Mouse (Mus musculus): ENCODE measurements around the gene Egf.

The Egf gene

DNA sequence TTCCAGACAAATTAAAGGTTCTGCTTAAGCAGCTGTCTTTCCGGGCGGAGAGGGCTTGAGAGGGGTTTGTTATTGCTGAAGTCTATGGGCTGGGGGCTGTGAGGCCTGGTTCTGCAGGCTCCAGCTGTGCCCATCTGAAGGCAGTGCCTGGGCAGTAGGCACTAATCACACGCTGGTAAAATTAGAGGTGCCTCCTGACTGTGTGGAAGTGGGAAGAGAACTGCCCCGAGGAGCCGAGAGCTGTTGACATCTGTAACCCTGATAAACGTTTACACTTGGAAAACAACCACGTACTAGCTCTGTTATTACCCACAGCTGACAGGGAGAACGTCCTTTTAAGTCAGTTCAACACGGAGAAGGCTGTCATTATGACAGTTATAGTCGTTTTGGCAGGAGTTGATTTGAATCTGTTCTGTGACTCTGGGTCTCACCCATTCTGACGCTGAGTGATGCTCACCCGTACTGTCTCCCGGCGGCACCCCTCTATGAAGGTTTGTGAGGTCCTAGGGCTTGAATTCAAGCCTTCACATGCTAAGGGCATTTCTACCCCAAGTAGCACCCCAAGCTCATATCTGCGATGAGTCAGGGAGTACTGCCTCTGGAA, 40.5 kb downstream of the Egf start:
- DNase-seq (ENCODE audit: low spot score): no peak

DNA sequence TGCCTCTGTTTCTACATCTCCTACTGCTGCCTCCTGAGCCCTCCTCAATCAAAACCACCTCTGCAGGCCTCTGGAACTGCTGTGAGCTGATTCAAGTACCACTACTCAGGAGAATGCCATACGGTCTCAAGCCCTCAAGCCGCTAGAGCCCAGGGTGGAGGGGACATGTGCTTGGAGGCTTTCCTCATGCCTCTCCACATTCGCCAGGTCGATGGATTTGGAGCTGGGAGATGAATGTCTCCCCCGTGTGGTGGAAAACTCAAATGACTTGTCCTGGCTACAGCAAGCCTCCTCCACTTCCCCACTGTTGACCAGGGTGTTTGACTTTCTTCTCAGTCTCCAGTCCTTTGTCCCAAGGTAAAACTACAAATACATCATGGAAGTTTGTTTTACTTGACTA, 47.0 kb downstream of the Egf start:
- peak; percentile 77 for DNase-seq (ENCODE audit: low spot score)

DNA sequence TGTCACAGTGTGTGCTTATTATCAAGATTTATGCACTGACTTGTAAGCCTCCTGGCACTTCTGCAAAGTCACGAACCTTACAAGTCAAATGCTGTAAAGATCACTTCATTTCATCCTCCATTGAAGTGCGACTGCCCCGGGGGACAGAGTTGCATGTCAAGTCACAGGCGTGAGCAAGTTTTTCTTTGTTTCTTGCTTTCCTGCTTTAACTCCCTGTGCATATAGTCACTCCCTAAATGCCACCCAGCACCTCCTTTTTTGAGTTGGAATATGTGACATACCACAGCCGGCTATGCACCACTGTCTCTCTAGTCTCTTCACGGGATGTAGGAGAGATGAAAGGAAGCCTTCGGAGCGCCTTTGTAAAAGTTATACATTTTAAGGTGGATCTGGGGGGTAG, 56.2 kb downstream of the Egf start:
- no peak for DNase-seq (ENCODE audit: low spot score)

DNA sequence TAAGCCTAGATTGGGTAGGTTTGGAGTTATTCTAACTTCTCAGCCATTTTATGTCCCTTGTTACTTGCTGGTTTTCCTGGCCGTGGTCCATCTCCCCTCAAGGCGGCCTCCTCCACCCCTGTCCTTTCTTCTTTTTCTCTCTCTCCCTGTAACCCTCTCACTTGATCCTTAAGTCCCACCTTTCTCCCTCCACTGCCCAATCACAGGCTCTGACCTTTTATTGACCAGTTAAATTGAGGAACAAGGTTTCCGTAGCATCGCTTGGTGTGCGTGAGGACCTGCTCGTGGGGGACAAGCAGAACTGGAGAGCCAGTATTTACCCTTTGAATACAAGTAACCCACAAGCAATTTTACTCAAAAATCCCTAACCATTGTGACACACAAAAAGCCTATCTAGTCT, 56.8 kb downstream of the Egf start:
- DNase-seq (ENCODE audit: low spot score): no peak

DNA sequence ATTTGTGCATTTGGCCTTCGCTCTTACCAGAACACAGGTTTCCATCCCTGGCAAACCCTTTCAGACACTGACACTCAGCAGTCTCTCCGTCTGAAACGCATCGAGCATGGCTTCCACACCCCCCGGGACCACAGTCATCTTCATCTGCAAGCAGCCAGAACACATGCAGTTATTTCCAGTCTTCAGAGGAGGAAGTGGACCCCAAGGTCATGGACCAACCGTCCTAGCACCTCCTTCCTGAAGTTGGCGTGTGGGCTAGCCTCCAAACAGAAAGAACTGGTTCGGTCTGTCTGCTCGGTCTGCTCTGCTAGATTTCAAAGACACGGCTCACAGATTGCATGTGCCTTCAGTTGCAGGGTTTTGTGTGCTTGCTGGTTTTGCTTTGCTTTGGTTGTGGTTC, 57.4 kb downstream of the Egf start:
- DNase-seq (ENCODE audit: low spot score): no peak

DNA sequence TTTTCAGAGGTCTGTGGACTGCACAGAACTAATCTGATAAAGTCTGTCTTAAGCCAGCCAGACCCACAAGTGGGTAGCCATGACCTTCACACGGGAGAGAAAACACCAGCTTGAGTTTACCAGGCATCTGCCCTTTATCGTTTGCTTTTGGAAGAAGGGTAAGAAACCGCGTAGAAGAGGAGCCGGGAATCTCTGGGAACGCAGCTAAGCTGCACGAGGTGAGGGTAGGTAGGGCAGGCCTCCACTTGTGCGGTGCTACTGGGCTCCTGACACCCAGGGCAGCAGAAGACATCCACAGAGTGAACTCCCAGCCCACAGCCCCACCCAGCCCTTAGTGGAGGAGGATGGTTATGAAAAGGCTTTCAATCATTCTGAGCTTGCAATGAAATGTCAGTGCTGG, 59.2 kb downstream of the Egf start:
- DNase-seq (ENCODE audit: low spot score): no peak

DNA sequence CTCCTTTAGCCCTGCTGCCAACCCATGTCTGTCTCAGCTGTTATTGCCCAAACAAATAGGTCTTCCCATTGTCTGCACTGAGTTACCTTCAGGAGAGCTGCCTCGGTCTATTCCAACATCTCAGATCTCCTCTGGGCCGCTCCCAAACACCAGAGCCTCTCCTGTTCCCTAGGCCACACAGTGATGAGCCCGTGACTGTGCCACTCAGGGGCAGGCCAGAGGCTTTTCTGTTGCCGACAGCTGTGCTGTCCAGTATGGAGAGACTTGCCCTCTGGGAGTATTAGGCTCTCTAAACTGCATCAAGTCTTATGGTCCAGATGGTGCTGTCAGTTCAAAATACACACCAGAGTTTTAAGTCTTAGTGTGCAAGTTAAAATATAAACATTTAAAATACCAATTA, 61.5 kb downstream of the Egf start:
- DNase-seq (ENCODE audit: low spot score): peak; percentile 16

DNA sequence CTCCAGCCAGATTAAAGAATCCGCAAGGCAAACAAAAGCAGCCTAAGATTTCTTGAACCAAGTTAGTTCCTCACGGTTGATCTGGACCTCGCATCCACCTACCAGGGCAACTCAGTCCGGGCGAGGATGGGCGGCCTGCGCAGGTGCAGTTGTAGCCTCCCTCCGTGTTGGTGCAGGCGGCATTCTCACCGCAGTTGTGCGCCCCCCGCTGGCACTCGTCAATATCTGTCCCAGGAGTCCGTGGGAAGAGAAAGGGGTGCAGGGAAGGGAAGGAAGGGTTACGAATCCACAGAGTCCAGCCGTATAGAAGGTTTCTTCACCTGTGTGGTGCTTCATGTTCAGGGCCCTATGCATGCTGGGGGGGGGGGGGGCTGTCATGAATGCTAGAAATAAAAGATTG, 62.3 kb downstream of the Egf start:
- DNase-seq (ENCODE audit: low spot score): no peak

DNA sequence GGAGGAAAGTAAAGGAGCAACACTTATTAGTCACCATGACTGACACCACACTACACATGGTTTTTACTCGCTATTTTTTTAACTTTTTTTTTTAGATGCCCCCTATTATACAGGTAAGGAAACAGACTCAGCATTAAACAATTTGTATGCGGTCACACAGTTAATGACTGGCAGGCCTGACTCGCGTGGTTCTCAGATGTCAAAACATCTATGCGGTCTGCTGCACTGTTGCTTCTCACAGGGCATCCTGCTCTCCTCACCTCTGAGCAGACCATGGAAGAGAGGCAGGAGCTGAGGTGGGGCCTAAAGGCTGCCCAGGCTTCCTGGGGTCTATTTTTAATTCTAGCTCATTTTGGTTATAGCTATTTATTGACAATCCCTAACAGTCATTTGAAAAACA, 67.7 kb downstream of the Egf start:
- DNase-seq (ENCODE audit: low spot score): no peak

DNA sequence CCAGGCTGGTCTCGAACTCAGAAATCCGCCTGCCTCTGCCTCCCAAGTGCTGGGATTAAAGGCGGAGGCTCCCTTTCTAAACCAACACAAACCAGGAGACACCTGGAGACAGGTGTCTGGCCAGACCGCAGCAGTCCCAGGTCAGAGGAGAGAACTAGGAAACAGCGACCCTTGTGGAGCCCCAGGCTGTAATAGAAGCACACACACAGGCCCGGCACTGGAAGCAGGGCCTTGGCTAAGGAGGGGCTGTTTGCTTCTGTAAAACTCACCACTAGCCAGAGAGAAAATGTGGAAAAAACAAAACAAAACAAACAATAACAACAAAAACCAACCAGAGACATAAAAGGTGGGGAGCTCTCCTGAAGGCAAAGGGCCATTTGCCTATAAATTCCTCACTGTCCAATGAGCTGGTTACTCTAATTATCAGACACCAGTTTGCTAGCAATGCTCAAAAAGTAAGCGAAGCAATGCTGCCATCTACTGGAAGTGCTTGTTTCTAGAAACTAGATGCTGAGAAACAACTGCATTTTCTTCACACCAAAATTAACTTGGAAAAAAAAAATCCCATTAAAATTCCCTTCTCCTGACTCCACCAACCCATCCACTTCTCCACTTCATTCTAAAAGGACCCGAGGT, 68.3 kb downstream of the Egf start:
- DNase-seq (ENCODE audit: low spot score): peak; percentile 93

DNA sequence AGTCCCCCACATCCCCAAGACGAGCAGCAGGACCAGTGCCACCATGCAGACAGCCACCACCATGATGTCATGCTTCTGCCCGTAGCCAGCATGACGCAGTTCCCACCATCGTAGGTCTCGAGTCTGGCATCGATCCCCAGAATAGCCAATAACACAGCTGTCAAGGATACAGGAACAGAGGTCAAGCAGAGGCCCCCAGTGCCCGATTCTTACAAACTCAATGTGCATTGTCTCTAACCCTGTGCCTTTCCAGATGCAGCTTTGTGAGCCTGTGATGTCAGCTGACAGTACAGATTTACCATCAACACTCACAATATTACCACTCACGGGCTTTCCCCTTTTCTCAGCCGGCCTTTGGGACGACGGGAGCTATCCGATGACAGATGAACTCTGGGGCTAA, 68.9 kb downstream of the Egf start:
- DNase-seq (ENCODE audit: low spot score): no peak

DNA sequence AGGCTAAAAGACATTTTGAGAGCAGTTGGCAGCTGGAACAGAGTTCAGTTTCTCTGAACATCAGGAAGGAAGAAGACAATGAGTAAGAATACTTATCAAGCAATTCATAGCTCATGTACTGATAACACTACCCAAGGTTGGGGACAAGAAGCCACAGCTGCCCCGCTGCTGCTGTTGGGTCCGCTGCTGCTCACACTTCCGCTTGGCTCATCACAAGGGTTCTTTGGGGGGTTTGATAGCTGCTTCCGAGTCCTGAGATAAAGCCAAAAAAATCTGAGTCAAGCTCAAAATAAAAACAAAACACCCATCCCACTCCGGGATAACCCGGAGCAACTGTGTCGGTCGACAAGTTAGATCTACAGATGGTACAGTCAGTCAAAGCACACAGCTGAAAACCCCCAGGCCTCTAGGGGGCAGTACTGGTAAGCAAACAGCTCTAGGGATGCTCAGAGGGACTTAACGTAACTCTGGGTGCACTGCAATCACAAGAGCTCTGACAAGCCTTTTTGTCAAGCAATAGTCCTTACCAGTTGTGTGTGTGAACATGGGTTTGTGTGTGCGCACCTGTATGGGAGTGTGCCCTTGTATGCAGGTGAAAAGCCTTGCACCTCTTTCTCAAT, 71.9 kb downstream of the Egf start:
- DNase-seq (ENCODE audit: low spot score): no peak

DNA sequence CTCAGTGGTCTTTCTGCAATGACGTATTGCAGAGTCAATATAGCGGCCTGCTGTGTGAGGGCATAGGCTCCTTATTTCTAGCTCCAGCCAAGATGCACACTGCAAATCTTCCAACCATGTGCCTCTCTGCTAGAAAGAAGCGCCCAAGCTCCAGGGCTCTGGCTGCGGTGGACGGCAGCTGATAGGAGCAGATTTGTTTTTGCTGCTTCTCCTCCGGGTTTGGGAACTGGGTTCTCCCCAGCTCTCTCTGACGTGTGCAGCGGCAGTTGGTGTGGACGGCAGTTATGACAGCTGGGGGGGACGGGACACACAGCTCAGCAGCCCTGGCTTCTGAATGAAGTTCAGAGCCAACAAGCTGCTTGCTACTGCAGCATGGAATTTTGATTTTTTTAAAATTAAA, 72.7 kb downstream of the Egf start:
- DNase-seq (ENCODE audit: low spot score): no peak

DNA sequence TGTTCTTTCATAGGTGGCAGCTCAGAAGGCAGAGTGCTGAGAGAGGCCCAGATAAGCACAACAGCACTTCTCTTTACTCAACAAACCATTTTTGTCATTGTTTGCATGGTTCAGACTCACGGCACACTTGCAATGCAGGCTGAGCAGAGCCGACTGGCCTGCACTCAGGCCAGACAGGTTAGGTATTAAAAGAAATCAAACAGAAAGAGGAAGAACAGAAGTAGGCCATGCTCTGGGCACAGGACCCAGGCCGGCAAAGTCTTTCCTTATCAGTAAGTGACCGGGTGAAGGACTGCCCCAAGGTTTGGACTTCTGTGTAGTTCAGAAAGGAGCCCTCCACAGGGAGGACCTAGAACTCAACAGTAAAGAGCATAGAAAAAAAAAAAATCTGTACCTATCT, 73.3 kb downstream of the Egf start:
- DNase-seq (ENCODE audit: low spot score): no peak

DNA sequence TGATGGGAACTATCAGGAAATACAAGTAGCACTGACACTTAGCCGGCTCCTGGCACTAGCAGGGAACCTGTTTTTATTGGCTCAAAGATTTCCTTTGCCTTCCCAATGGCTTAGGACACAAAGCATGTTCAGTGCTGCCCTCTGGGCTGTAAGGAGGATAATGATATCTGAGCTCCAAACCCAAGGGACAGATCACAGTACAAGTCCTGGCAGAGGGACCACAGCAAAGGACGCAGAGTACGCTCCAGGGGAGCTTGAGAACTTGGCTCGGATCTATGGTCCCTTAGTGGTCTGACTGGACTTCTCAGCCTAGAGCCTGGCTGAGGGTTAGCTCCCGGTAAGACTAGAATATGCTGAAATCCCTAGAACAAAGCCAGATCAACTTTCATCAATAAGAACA, 74.9 kb downstream of the Egf start:
- no peak for DNase-seq (ENCODE audit: low spot score)

DNA sequence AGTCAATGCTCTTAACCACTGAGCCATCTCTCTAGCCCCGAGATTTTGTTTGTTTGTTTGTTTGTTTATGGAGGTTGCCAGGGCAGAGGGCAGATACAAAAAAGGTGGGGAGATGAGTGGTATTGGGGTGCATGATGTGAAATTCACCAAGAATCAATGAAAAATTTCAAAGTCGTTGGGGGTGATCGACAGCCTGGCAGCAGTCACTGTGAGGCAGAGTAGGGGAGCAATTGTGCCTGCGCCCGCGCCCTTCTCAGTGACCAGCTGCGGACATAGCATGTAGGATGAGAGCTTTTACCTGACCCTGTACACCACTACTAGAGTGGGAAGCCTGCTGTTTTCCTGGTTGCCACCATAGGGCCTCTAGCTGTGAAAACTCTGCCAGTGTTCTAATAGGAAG, 79.2 kb downstream of the Egf start:
- DNase-seq (ENCODE audit: low spot score): no peak

DNA sequence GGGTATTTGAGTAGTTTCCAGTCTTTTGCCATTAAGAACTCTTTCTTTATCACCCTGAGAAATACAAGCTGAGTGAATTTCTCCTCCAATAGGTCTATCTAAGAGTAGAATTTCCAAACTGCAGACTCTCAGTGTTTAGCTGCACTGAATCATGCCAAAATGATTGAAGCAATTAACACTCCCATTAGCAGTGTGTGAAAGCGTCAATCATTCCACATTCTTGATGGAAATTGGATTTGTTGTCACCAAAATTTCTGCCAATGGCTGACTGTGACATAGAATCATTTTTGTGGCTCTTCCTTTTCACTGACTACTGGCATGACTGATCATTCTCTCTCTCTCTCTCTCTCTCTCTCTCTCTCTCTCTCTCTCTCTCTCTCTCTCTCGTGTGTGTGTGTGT, 91.2 kb downstream of the Egf start:
- DNase-seq (ENCODE audit: low spot score): no peak

DNA sequence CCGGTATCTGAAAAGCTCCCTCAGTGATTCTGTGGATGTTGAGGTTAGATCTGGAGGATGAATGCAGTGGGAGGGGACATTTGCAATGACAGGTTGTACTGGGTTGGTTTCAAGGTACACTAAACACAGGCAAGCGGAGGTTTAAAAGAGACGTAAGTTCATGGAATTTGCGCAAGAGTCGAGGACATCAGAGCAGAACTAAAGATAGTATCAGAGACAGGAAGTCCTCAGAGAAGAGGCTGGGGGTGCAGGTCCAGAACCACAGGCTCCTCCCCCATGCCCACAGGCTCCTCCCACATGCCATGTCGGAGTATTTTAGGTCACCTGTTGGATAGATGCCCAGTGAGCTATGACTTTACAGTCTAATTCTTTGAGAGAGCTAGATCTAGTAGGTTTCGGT, 96.3 kb downstream of the Egf start:
- DNase-seq (ENCODE audit: low spot score): no peak

DNA sequence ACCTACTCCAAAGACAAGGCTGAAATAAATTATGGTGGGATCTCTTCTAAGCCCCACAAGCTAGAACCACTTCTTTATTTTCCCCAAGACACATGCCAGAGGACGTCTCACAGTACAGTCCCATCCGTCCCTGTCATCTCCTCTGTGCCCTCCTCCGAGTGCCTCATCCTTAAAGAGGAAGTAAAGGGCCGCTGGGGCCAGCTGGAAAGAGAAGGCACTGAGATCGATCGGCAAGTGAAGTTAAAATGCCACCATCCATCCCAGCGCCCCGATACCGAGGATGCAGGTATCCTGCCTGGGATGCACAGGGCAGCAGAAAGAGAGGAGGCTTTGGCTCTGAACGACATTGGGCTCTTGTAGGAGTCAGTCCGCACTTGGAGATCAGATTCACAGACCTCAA, 97.3 kb downstream of the Egf start:
- DNase-seq (ENCODE audit: low spot score): no peak

DNA sequence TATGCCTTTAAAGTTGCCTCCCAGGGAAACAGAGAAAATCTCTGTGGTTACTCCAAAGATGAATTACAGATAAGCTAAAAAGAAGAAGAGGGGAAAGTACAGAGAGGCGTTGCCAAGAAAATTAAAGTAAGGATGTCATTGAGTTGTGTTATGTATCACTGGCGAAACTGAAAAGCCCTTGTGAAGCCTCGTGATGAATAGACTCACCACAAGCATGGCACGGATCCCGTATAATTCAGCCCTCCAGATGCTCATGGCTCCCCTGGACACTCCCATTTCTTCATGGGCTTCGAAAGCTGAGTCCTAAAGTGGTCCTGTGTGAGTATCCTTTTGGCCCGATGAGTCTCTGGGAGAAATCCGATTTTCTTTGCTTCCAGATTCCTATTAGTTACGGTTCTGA, 97.9 kb downstream of the Egf start:
- no peak for DNase-seq (ENCODE audit: low spot score)

DNA sequence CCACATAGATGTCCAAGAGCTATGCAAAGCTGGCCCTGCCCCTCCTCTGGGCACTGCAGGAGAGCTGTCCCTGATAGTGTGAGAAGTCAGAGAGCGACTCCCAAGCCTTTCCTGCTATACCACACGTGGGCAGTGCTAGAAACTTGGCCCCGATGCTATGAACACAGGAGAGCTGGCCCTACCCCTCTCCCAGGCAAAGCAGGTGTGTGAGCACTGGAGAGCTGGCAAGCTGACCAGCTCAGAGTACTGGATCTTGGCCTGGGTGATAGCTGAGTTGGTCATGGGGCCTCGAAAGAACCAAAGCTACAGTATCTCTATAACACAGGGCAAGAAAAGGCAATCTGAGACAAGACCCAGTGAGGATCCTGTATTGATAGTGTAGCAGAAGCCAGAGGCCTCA, 98.6 kb downstream of the Egf start:
- DNase-seq (ENCODE audit: low spot score): no peak

DNA sequence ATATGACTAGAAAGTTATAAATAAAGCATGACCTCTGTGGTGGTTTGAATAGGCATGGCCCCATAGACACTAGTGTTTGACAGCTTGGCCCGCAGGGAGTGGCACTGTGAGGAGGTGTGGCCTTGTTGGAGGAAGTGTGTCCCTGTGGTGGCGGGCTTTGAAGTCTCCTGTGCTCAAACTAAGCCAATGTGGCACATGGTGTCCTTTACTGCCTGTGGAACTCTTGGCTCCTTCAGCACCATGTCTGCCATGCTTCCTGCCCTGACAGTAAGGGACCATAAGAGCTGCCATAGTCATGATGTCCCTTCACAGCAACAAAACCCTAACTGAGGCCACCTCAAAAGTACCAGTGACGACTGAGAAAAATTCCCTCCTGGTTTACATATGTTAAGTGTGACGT, 102.6 kb downstream of the Egf start:
- DNase-seq (ENCODE audit: low spot score): no peak

DNA sequence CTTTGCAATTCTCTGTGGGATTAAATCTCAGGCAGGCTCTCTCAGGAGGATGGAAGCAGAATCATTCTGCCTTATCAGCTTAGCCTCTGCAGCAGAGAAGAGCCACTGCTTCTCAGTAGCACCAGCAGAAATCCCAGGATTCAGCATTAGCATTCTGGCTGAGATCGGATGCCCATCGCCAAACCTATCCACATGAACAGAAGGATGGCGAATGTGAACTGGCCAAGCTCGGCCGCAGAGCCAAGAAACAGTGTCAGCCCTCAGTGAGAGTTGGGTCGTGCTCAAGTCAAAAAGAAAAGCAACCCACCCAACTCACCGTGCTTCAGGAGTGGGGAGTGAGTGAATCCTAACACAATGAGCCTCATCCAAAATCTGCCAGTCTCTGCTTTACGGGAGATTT, 103.4 kb downstream of the Egf start:
- DNase-seq (ENCODE audit: low spot score): no peak

DNA sequence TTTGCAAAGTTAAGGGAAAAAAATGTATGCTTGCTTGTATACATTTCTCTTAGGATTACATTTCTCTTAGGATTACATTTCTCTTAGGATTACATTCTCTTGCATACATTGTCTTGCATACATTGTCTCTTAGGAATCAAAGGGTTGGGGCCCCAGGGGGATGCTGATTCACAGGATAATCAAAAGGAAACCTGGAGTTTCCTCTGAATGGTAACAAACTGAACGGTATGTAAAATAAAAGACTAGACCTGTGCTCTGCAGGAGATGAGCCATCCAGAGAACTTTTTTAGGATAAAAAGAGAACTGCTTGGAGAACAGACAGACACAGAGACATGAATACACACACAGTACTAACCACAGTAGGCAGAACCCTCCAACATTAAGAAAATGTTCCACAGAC, 104.2 kb downstream of the Egf start:
- no peak for DNase-seq (ENCODE audit: low spot score)

Data from retina, embryonic 14.5 days (tissue).